Mouse (Mus musculus): ENCODE data around the gene Abcc4.

DNA sequence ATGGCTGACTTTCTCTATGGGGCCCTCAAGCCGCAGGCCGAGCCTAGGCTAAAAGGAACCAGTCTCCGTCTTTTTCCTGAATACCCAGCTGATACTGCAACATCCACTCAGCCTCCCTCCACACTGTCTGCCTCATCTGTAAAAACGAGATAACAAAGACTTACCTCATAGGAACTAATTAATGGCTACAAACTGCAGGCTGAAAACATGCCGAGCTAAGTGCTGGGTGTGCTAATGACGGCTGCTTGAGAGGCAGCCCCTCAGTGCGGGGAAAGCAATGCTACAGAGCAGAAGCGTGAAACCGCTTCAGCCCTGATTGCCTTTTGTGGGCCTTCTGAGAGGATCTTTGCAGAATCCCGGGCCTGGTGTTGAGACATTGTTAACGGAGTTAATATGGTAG lies 219.7 kb downstream of the Abcc4 start:
- TF ChIP-seq IRF4 (IDR thresholded peaks at IDR 0.05; ENCODE audit: low read depth, low read length): no peak
- no peak for TF ChIP-seq POLR2A (IDR thresholded peaks at IDR 0.05; ENCODE audit: low read depth, low read length)
- no peak for TF ChIP-seq ETS1 (conservative IDR thresholded peaks at IDR 0.05; ENCODE audit: low read depth, low read length)
- no peak for TF ChIP-seq NRF1 (IDR thresholded peaks at IDR 0.05; ENCODE audit: low read depth, low read length)
- no peak for TF ChIP-seq CTCF (conservative IDR thresholded peaks at IDR 0.05 in 1 of 2, IDR thresholded peaks at IDR 0.05 in 1 of 2; ENCODE audit: low read depth in 2 of 2, low read length in 2 of 2)
- no peak for TF ChIP-seq POLR2AphosphoS2 (IDR thresholded peaks at IDR 0.05; ENCODE audit: low read depth, low read length)
- TF ChIP-seq USF1 (IDR thresholded peaks at IDR 0.05; ENCODE audit: low read depth, low read length): no peak
- no peak for TF ChIP-seq CHD2 (IDR thresholded peaks at IDR 0.05; ENCODE audit: low read length)
- TF ChIP-seq GABPA (IDR thresholded peaks at IDR 0.05; ENCODE audit: insufficient replicate concordance, low read depth, low read length): no peak
- TF ChIP-seq BHLHE40 (IDR thresholded peaks at IDR 0.05; ENCODE audit: low read depth, low read length): no peak
- no peak for TF ChIP-seq MAFK (IDR thresholded peaks at IDR 0.05; ENCODE audit: insufficient replicate concordance, low read length)
